9 mouse cellular contexts compared by ENCODE assay signal in genomic region chr10:78350796-78351556, GRCm38 (mm10). TPM values are rescaled to one million over a fixed set of nuclear protein-coding genes. Genes with fewer than 3 reads are reported as not detected.
A peak's percentile ranks its signal among the peaks of the same experiment; 100 is the strongest.
DNase-seq lines count a peak whose midpoint lies in the region; ATAC-seq and TF ChIP-seq lines count a peak whose summit lies in the region.
"Had no signal": no experiment of that assay in that cellular context is flagged by ENCODE, and none has a peak within 500 bp of the region (broad histone marks: within the 10 kb centered on the region; RNA-seq: fewer than 3 reads in every experiment).

No protein-coding gene starts in this region.

- ATAC-seq in forebrain, embryonic 15.5 days (replicated peaks), result no peak
- no peak for ATAC-seq in liver, embryonic 14.5 days (ENCODE audit: insufficient read depth)
- no peak for ATAC-seq in inflammation-experienced regulatory T-cells, adult 6 months
- ATAC-seq: Patski had no signal

- H3K9ac ChIP-seq in forebrain, embryonic 15.5 days (replicated peaks), result peak overlapping the region; percentile 99
- peak overlapping the region; percentile 56; the same call in 1 of the 2 replicates for H3K9ac ChIP-seq in liver, embryonic 14.5 days (replicated peaks)

- peak overlapping the region; percentile 83 for H3K4me3 ChIP-seq in gastrocnemius, adult 2 months
- H3K4me3 ChIP-seq in E14TG2a.4 (replicated peaks; ENCODE audit: low read length), result peak overlapping the region; percentile 86
- H3K4me3 ChIP-seq in forebrain, embryonic 15.5 days, result peak overlapping the region; percentile 99
- H3K4me3 ChIP-seq in liver, embryonic 14.5 days (ENCODE audit: insufficient read depth in 1 of 2, low read depth in 2 of 2, low read length in 2 of 2), result peak overlapping the region; percentile 58 to 70

- DNase-seq in gastrocnemius, adult 2 months, result no peak
- DNase-seq in gastrocnemius, postnatal 25 days, result no peak
- DNase-seq in liver, embryonic 14.5 days (ENCODE audit: low read depth in 3 of 3, low spot score in 3 of 3), result no peak
- DNase-seq in layer of hippocampus, postnatal 14 days (ENCODE audit: low spot score in 2 of 2), result no peak
- no peak for DNase-seq in left cerebral cortex, adult 9 months (ENCODE audit: low spot score in 2 of 2)

- H3K4me2 ChIP-seq in forebrain, embryonic 15.5 days (replicated peaks), result peak overlapping the region; percentile 82
- H3K4me2 ChIP-seq in liver, embryonic 14.5 days (ENCODE audit: low read depth), result peak overlapping the region; percentile 69

- peak overlapping the region; percentile 91 for H3K27ac ChIP-seq in gastrocnemius, adult 2 months
- no peak overlapping the region for H3K27ac ChIP-seq in forebrain, embryonic 15.5 days (replicated peaks)
- H3K27ac ChIP-seq in liver, embryonic 14.5 days, result no peak overlapping the region

- peaks cover 12% of the 10 kb centered on the region for H3K36me3 ChIP-seq in E14TG2a.4 (ENCODE audit: insufficient read depth, low read length)
- no peaks in the 10 kb centered on the region for H3K36me3 ChIP-seq in forebrain, embryonic 15.5 days
- H3K36me3 ChIP-seq in liver, embryonic 14.5 days (replicated peaks; ENCODE audit: control insufficient read depth, insufficient read depth, low read depth), result no peaks in the 10 kb centered on the region

- 17% methylated on average over 6 of the region's 6 CpGs for WGBS in forebrain, embryonic 15.5 days
- WGBS in liver, embryonic 14.5 days (ENCODE audit: insufficient replicate concordance), result 33% methylated on average over 6 of the region's 6 CpGs

- TF ChIP-seq CTCF in gastrocnemius, adult 2 months (IDR thresholded peaks at IDR 0.05), result no peak
- TF ChIP-seq CTCF in E14TG2a.4 (conservative IDR thresholded peaks at IDR 0.05; ENCODE audit: low read length), result no peak
- no peak for TF ChIP-seq CTCF in liver, embryonic 14.5 days (IDR thresholded peaks at IDR 0.05; ENCODE audit: low read depth)

- peaks cover 53% of the 10 kb centered on the region for H3K27me3 ChIP-seq in E14TG2a.4 (ENCODE audit: insufficient read depth, low read length)
- H3K27me3 ChIP-seq in forebrain, embryonic 15.5 days, result no peaks in the 10 kb centered on the region
- peaks cover 46% of the 10 kb centered on the region for H3K27me3 ChIP-seq in liver, embryonic 14.5 days (ENCODE audit: control insufficient read depth, insufficient read depth, low read length)
- H3K27me3 ChIP-seq: Patski had no signal

- intact Hi-C loops in gastrocnemius, adult 2 months (cut with DNase I), result loop anchor here (5.0 kb wide), 1 partner anchor 41 kb away; no protein-coding TSS in a partner anchor

- H3K4me1 ChIP-seq in E14TG2a.4 (replicated peaks; ENCODE audit: low read depth, low read length), result peaks cover 50% of the 10 kb centered on the region
- H3K4me1 ChIP-seq in forebrain, embryonic 15.5 days, result peaks cover 33% of the 10 kb centered on the region
- peaks cover 0 to 9% of the 10 kb centered on the region in 2 experiments; a peak in 1 of 4 replicates for H3K4me1 ChIP-seq in liver, embryonic 14.5 days (replicated peaks; ENCODE audit: control insufficient read depth in 2 of 2, insufficient read depth in 2 of 2, low read length in 1 of 2)

- no peaks in the 10 kb centered on the region for H3K9me3 ChIP-seq in E14TG2a.4 (ENCODE audit: low read length)
- H3K9me3 ChIP-seq in forebrain, embryonic 15.5 days, result no peaks in the 10 kb centered on the region
- no peaks in the 10 kb centered on the region for H3K9me3 ChIP-seq in liver, embryonic 14.5 days (ENCODE audit: control insufficient read depth, low read length)

- no peak for TF ChIP-seq EP300 in liver, embryonic 14.5 days (IDR thresholded peaks at IDR 0.05; ENCODE audit: low read depth)

RNA-seq across cellular contexts. Expression of gene Agpat3, which starts 1.3 kb away (rescaled TPM):
- 100 to 1,000 TPM; 108 to 135 TPM for total RNA-seq in gastrocnemius, adult 2 months (2021)
- total RNA-seq in gastrocnemius, postnatal 25 days (2021), result 100 to 1,000 TPM; 120 to 123 TPM
- 69.9 and 72.2 TPM in 2 replicates for polyA plus RNA-seq in forebrain, embryonic 15.5 days (2015; fragmentation: Nextera tagmentation; extraction: Ambion mirVana)
- 11.0 and 14.5 TPM in 2 replicates for polyA plus RNA-seq in liver, embryonic 14.5 days (2012; rRNA removed)
- polyA plus RNA-seq in liver, embryonic 14.5 days (2014; fragmentation: Nextera tagmentation; extraction: Ambion mirVana), result 21.0 and 21.3 TPM in 2 replicates
- polyA plus RNA-seq in inflammation-experienced regulatory T-cells, adult 6 months (2017; shearing (Covaris generic)), result 100 to 1,000 TPM in 2 of 3 experiments, 10 to 100 TPM in 1; 93.9 to 109 (median 101) TPM
- total RNA-seq in layer of hippocampus, postnatal 14 days (2021), result 100 to 1,000 TPM; 258 to 259 TPM
